Mouse (Mus musculus) lung, embryonic 15.5 days (tissue): ENCODE measurements around the gene Pitpnm1. TPM values are rescaled to one million over a fixed set of nuclear protein-coding genes. Genes with fewer than 3 reads are reported as not detected.
A peak's percentile ranks its signal among the peaks of the same experiment; 100 is the strongest.

Experiments
- ATAC-seq: fragments of 200-750 bp; cut with Nextera tagmentation; 2 replicates; pipeline ENCODE4 v1.8.0; 2017; ENCODE audit warnings: moderate number of reproducible peaks, borderline replicate concordance; ENCODE audit not compliant: low FRiP score, low TSS enrichment; ENCODE audit errors: extremely low read depth
- H3K27ac ChIP-seq: fragments of 300-500 bp; sonication (generic); 2 replicates; pipeline ENCODE4 v1.5.1; 2015; ENCODE audit warnings: moderate library complexity, mild to moderate bottlenecking, inconsistent platforms
- H3K27me3 ChIP-seq: fragments of 300-500 bp; sonication (generic); 2 replicates; pipeline ENCODE4 v1.6.1; 2015; ENCODE audit warnings: inconsistent platforms
- H3K36me3 ChIP-seq: fragments of 300-500 bp; sonication (generic); 2 replicates; pipeline ENCODE4 v1.6.1; 2015; ENCODE audit warnings: inconsistent platforms
- H3K4me1 ChIP-seq: fragments of 300-500 bp; sonication (generic); 2 replicates; pipeline ENCODE4 v1.6.1; 2015; ENCODE audit warnings: inconsistent platforms
- H3K4me2 ChIP-seq: fragments of 300-500 bp; sonication (generic); 2 replicates; pipeline ENCODE4 v1.6.1; 2015; ENCODE audit warnings: inconsistent platforms, mild to moderate bottlenecking, moderate library complexity
- H3K4me3 ChIP-seq: fragments of 300-500 bp; sonication (generic); 2 replicates; pipeline ENCODE4 v1.5.1; 2015; ENCODE audit warnings: mild to moderate bottlenecking, inconsistent platforms
- H3K9ac ChIP-seq: fragments of 300-500 bp; sonication (generic); 2 replicates; pipeline ENCODE4 v1.6.1; 2015; ENCODE audit warnings: inconsistent platforms
- H3K9me3 ChIP-seq: fragments of 300-500 bp; sonication (generic); 2 replicates; pipeline ENCODE4 v1.6.1; 2016; ENCODE audit warnings: inconsistent platforms
- WGBS: fragments of 180-500 bp; shearing (Covaris S2); methylation state at CpG from one replicate; pipeline ENCODE4 v1.1.7; 2015; 5-methylcytosine and 5-hydroxymethylcytosine counted together
- polyA plus RNA-seq: library from polyadenylated mRNA; unstranded; fragments of >200 nt; fragmentation: Nextera tagmentation; extraction: Ambion mirVana; gene quantifications from 2 replicates; pipeline ENCODE4 v1.2.1, GENCODE M21; 2015

The Pitpnm1 gene
- polyA plus RNA-seq, 1 experiment from 2014 or later = 13.8 TPM

DNA sequence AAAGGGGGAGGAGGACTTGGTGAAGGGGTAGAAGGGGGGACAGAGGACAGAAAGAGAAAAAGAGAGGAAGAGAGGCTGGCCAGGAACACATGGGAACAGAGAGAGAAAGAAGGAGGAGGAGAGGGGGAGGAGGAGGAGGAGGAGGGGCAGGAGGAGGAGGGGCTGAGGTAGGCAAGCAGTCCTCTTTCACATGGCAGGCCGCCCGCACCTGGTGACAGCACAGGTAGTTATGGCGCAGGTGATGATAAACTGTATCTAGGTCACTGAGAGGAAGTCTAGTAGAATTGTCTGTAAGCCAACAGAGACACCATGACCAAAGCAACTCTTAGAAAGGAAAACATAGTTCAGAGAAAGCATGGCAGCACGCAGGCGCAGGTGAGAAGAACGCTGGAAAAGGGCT, 28.4 kb upstream of the Pitpnm1 start:
- no peaks in the 10 kb centered on the region for H3K4me1 ChIP-seq
- no peak overlapping the region for H3K4me2 ChIP-seq
- no peak overlapping the region for H3K9ac ChIP-seq
- H3K27ac ChIP-seq = no peak overlapping the region
- 89% methylated on average over 6 of the region's 6 CpGs for whole genome bisulfite sequencing
- H3K36me3 ChIP-seq = no peaks in the 10 kb centered on the region
- 0 out of 2 replicates have a peak, but pooled peaks cover 6% of the 10 kb centered on the region for H3K27me3 ChIP-seq
- H3K9me3 ChIP-seq = no peaks in the 10 kb centered on the region
- no peak overlapping the region for H3K4me3 ChIP-seq
- ATAC-seq = no peak

DNA sequence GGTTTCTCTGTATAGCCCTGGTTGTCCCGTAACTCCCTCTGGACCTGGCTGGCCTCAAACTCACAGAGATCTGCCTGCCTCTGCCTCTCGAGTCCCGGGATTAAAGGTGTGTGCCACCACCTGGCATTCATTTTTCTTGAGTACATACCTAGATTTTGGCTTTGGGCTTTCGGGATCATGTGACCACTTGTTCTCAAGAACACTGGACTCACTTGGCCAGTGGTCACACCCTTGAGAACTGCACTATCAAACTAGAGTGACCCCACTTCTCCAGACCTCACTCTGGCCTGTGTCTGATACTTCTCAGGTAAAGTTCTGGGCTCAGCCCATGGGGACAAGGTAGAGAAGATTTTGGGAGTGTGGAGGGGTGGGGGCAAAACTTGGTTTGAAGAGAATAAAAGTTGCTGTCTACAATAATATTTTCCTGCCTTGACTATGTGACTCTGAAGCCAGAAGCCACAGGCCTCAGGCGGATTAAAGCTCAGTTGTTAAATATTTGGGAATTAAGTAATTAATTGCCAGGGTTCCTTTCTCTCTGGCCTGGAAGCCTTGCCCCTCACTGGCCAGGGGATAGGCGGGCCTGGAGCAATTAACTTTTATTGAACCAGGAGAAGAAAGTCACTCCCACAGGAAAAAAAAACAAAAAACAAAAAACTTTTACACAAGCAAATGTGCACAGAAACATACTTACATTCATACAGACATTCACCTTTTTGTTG, 26.9 kb upstream of the Pitpnm1 start:
- Histone ChIP-seq H3K27me3 (no peaks in the 10 kb centered on the region), H3K27ac (no peak overlapping the region), H3K4me3 (no peak overlapping the region), H3K36me3 (no peaks in the 10 kb centered on the region), H3K9ac (no peak overlapping the region), H3K4me2 (no peak overlapping the region), H3K9me3 (no peaks in the 10 kb centered on the region), H3K4me1 (no peaks in the 10 kb centered on the region)
- ATAC-seq = no peak
- 82% methylated on average over 6 of the region's 6 CpGs for WGBS

DNA sequence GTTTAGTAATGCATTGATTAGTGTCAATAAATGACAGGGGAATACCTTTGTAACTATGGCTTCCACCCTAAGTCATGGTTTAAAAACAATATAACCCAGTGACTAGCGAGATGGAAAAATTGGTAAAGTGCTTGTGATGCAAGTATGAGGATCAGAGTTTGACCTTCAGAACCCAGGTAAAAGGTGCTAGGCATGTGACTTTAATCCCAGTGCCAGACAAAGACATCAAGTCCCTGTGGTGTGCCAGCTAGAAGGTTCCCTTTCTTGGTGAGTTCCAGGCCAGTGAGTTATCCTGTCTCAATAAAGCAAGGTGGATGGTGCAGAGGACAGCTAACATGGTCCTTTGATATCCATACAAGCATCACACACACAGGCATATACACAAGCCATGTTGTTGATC, 24.3 kb upstream of the Pitpnm1 start:
- ATAC-seq = no peak
- no peaks in the 10 kb centered on the region for H3K27me3 ChIP-seq
- no peak overlapping the region for H3K27ac ChIP-seq
- H3K4me3 ChIP-seq = no peak overlapping the region
- H3K4me1 ChIP-seq = no peaks in the 10 kb centered on the region
- H3K4me2 ChIP-seq = no peak overlapping the region
- 89% methylated on average over 1 of the region's 1 CpGs for WGBS
- H3K9me3 ChIP-seq = no peaks in the 10 kb centered on the region
- no peaks in the 10 kb centered on the region for H3K36me3 ChIP-seq
- no peak overlapping the region for H3K9ac ChIP-seq

GRCm38 (mm10) chr19:4079594-4079993, 20.2 kb upstream of the Pitpnm1 start:
- Histone ChIP-seq H3K27me3 (peaks cover 4% of the 10 kb centered on the region; the same call in 1 of the 2 replicates), H3K9ac (no peak overlapping the region), H3K36me3 (no peaks in the 10 kb centered on the region), H3K4me3 (no peak overlapping the region), H3K4me1 (no peaks in the 10 kb centered on the region; the same call in 1 of the 2 replicates), H3K27ac (no peak overlapping the region), H3K4me2 (no peak overlapping the region), H3K9me3 (no peaks in the 10 kb centered on the region)
- no peak for ATAC-seq
- WGBS = 77% methylated on average over 1 of the region's 1 CpGs

DNA sequence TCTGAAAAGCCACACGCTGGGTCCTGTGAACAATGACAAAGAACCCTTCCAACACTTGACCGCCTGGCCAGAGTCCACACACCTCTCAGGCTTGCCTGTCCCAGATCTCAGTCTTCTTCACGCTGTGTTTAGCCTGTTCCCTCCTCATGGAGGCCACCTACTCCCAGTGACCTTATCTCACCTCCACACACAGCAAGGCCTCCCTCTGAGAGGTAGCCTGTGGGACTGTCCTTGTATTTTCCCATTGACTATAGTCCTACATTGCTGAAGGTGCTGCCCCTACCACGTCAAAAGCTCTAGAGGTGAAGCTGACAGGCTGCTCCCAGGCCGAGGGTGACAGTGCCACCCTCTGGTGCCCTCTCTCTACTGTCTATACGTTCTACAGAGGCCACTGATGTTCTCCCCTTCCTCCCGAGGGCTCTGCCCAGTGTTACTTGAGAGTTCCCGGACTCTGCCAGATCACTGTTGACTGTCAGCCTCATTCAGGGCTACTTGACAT, 19.2 kb upstream of the Pitpnm1 start:
- H3K27ac ChIP-seq = no peak overlapping the region
- 42% methylated on average over 8 of the region's 8 CpGs for WGBS
- H3K4me3 ChIP-seq = no peak overlapping the region
- H3K9me3 ChIP-seq = no peaks in the 10 kb centered on the region
- H3K27me3 ChIP-seq = peaks cover 7% of the 10 kb centered on the region; the same call in 1 of the 2 replicates
- no peak for ATAC-seq
- H3K36me3 ChIP-seq = no peaks in the 10 kb centered on the region
- no peaks in the 10 kb centered on the region; the same call in 1 of the 2 replicates for H3K4me1 ChIP-seq
- H3K4me2 ChIP-seq = no peak overlapping the region
- no peak overlapping the region for H3K9ac ChIP-seq

- no peaks in the 10 kb centered on the region for H3K9me3 ChIP-seq
- WGBS = 57% methylated on average over 3 of the region's 3 CpGs
Observed at GRCm38 (mm10) chr19:4081394-4081793, 18.4 kb upstream of the Pitpnm1 start, which contains the start of gene Cabp2. Cabp2 (plus strand) TSS chr19:4081578.

DNA sequence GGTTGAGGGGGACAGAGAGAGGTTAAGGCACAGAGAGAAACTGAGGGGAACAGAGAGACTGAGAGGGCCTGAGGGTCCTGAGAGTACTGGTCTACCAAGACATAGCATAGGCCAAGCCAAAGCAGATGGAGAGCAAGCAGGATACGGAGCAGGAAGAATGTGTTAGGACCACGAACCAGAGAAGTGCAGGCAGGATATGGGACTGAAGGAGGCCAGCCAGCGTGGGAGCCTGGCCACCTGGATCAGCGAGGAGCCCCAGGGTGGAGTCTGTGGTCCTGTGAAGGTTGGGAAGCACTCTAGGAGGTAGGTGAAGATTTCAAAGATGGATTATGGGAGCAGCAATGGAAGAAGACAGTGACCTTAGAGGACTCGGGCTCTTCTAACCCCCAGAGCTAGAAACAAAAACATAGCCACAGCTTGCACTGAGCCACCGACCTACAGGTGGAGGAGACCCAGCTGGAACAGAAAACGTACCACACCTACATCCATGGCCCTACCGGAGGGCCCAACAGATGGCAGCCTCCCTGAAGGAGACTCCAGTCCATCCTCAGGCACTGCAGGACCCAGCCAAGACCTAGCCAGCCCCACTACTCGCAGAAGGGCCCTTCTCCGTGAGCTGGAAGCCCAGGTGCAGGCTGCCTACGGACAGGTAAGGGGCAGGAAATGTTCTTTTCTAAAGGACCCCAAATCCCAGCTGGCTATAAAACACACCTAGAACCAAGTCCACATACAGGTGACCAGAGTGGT, 17.4 kb upstream of the Pitpnm1 start:
- no peaks in the 10 kb centered on the region for H3K9me3 ChIP-seq
- H3K4me1 ChIP-seq = no peaks in the 10 kb centered on the region; the same call in 1 of the 2 replicates
- no peak for ATAC-seq
- H3K4me2 ChIP-seq = no peak overlapping the region
- H3K36me3 ChIP-seq = no peaks in the 10 kb centered on the region
- no peak overlapping the region for H3K9ac ChIP-seq
- no peak overlapping the region for H3K4me3 ChIP-seq
- H3K27ac ChIP-seq = no peak overlapping the region
- WGBS = 76% methylated on average over 11 of the region's 11 CpGs
- peaks cover 7% of the 10 kb centered on the region; the same call in 1 of the 2 replicates for H3K27me3 ChIP-seq

More at GRCm38 (mm10) chr19:4081394-4081793, 18.4 kb upstream of the Pitpnm1 start, which contains the start of gene Cabp2:
- Histone ChIP-seq H3K27me3 (peaks cover 7% of the 10 kb centered on the region; the same call in 1 of the 2 replicates), H3K4me2 (no peak within 1 kb of the TSS), H3K4me1 (no peaks in the 10 kb centered on the region; the same call in 1 of the 2 replicates), H3K36me3 (no peaks in the 10 kb centered on the region), H3K27ac (no peak within 1 kb of the TSS), H3K4me3 (no peak within 1 kb of the TSS), H3K9ac (no peak within 1 kb of the TSS)
- ATAC-seq = no peak

GRCm38 (mm10) chr19:4083316-4083715, 16.5 kb upstream of the Pitpnm1 start:
- Histone ChIP-seq H3K27ac (no peak overlapping the region), H3K9ac (no peak overlapping the region), H3K36me3 (no peaks in the 10 kb centered on the region), H3K27me3 (peaks cover 7% of the 10 kb centered on the region; the same call in 1 of the 2 replicates), H3K4me1 (no peaks in the 10 kb centered on the region; the same call in 1 of the 2 replicates), H3K4me3 (no peak overlapping the region), H3K4me2 (no peak overlapping the region), H3K9me3 (no peaks in the 10 kb centered on the region)
- whole genome bisulfite sequencing = 71% methylated on average over 7 of the region's 7 CpGs
- ATAC-seq = no peak

- no peak overlapping the region for H3K4me2 ChIP-seq
- no peaks in the 10 kb centered on the region for H3K36me3 ChIP-seq
- no peak overlapping the region for H3K4me3 ChIP-seq
- H3K4me1 ChIP-seq = no peaks in the 10 kb centered on the region; the same call in 1 of the 2 replicates
- no peak overlapping the region for H3K9ac ChIP-seq
- peak; percentile 39 for ATAC-seq
- H3K9me3 ChIP-seq = no peaks in the 10 kb centered on the region
- 22% methylated on average over 8 of the region's 8 CpGs for WGBS
- H3K27me3 ChIP-seq = peaks cover 7% of the 10 kb centered on the region; the same call in 1 of the 2 replicates
- no peak overlapping the region for H3K27ac ChIP-seq
Observed at GRCm38 (mm10) chr19:4083826-4084225, 16.0 kb upstream of the Pitpnm1 start.

- Histone ChIP-seq H3K9ac (no peak overlapping the region), H3K4me3 (no peak overlapping the region), H3K9me3 (no peaks in the 10 kb centered on the region), H3K36me3 (no peaks in the 10 kb centered on the region), H3K4me2 (no peak overlapping the region), H3K27ac (no peak overlapping the region), H3K27me3 (peaks cover 13% of the 10 kb centered on the region; the same call in 1 of the 2 replicates), H3K4me1 (no peaks in the 10 kb centered on the region; the same call in 1 of the 2 replicates)
- WGBS = 88% methylated on average over 1 of the region's 1 CpGs
- no peak for ATAC-seq
Observed at GRCm38 (mm10) chr19:4084984-4085383, 14.8 kb upstream of the Pitpnm1 start.

GRCm38 (mm10) chr19:4086156-4086555, 13.6 kb upstream of the Pitpnm1 start:
- H3K36me3 ChIP-seq = no peaks in the 10 kb centered on the region
- no peak overlapping the region for H3K4me3 ChIP-seq
- WGBS = 84% methylated on average over 15 of the region's 15 CpGs
- ATAC-seq = no peak
- no peak overlapping the region for H3K9ac ChIP-seq
- no peak overlapping the region for H3K27ac ChIP-seq
- no peaks in the 10 kb centered on the region for H3K9me3 ChIP-seq
- no peaks in the 10 kb centered on the region; the same call in 1 of the 2 replicates for H3K4me1 ChIP-seq
- H3K27me3 ChIP-seq = peaks cover 13% of the 10 kb centered on the region; the same call in 1 of the 2 replicates
- H3K4me2 ChIP-seq = no peak overlapping the region
